Mouse (Mus musculus) stomach, postnatal 0 days (tissue): ENCODE results near the gene Gm10401. TPM values are rescaled to one million over a fixed set of nuclear protein-coding genes. Genes with fewer than 3 reads are reported as not detected.
"Not testable (repeated sequence)": the region's sequence is repeated elsewhere in the genome, so short reads cannot be mapped to it uniquely, and the experiment has no call there.

Source experiments
- ATAC-seq: fragments of 200-750 bp; cut with Nextera tagmentation; 2 replicates; pipeline ENCODE4 v1.8.0; 2017; ENCODE audit not compliant: low FRiP score, low TSS enrichment
- DNase-seq: peaks from one replicate; pipeline ENCODE4 v3.0.0-alpha.2; 2016; ENCODE audit warnings: low spot score
- H3K27ac ChIP-seq: fragments of 300-500 bp; sonication (generic); replicated peaks from 2 replicates; pipeline ENCODE4 v1.5.1; 2014; ENCODE audit warnings: mild to moderate bottlenecking, control low read depth
- H3K27me3 ChIP-seq: fragments of 300-500 bp; sonication (generic); 2 replicates; pipeline ENCODE4 v1.6.1; 2014; ENCODE audit warnings: low read length; ENCODE audit not compliant: control insufficient read depth, insufficient read depth
- H3K36me3 ChIP-seq: fragments of 300-500 bp; sonication (generic); 2 replicates; pipeline ENCODE4 v1.6.1; 2014; ENCODE audit warnings: low read length, mixed read lengths; ENCODE audit not compliant: control insufficient read depth, insufficient read depth
- H3K4me1 ChIP-seq: fragments of 300-500 bp; sonication (generic); replicated peaks from 2 replicates; pipeline ENCODE4 v1.6.1; 2014; ENCODE audit warnings: antibody characterized with exemption; ENCODE audit not compliant: control insufficient read depth, insufficient read depth
- H3K4me2 ChIP-seq: fragments of 300-500 bp; sonication (generic); replicated peaks from 2 replicates; pipeline ENCODE4 v1.6.1; 2014; ENCODE audit warnings: low read depth, mild to moderate bottlenecking, control low read depth, moderate library complexity
- H3K4me3 ChIP-seq: fragments of 300-500 bp; sonication (generic); 2 replicates; pipeline ENCODE4 v1.5.1; 2014; ENCODE audit warnings: low read depth, low read length, control low read depth
- H3K9ac ChIP-seq: fragments of 300-500 bp; sonication (generic); 2 replicates; pipeline ENCODE4 v1.6.1; 2014; ENCODE audit warnings: mild to moderate bottlenecking, low read length, control low read depth, mixed read lengths
- H3K9me3 ChIP-seq: fragments of 300-500 bp; sonication (generic); 2 replicates; pipeline ENCODE4 v1.6.1; 2016; ENCODE audit warnings: low read length; ENCODE audit not compliant: control insufficient read depth
- CTCF ChIP-seq: IDR thresholded peaks from 2 replicates; pipeline ENCODE4 v1.5.1; 2016; ENCODE audit warnings: antibody characterized with exemption, low read depth, mild to moderate bottlenecking, moderate library complexity
- EP300 ChIP-seq: optimal IDR thresholded peaks from 2 replicates; pipeline ENCODE3; 2016; ENCODE audit warnings: antibody characterized with exemption
- WGBS: fragments of 180-500 bp; shearing (Covaris S2); extraction: QIAGEN DNeasy Blood & Tissue Kit; methylation state at CpG from one replicate; pipeline ENCODE4 v1.1.7; 2014; 5-methylcytosine and 5-hydroxymethylcytosine counted together
- polyA plus RNA-seq: library from polyadenylated mRNA; unstranded; fragments of >200 nt; fragmentation: Nextera tagmentation; extraction: Ambion mirVana; gene quantifications from 2 replicates; pipeline ENCODE4 v1.2.1, GENCODE M21; 2015

Gm10401 gene
- polyA plus RNA-seq, 1 experiment from 2014 or later, result 22.2 TPM

DNA sequence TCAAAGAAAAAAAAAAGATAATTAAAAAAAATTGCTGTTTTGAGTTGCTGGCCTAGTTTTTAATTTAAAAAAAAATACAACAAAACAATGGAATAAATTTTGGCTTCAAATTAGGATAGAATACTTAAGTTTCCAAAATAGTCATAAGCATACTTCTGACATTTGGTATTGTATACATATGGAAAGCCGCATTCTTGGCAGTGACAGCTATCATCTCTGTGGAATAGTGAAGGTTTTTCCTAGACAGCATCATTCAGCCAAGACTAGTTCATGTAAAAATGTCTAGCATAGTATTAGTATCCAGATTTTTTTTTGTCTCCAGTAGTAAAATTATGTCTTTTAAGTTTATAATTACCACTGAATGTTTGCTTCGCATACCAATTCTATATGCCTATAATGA lies 12.4 kb downstream of the Gm10401 start:
- Histone ChIP-seq H3K4me1 (no peaks in the 10 kb centered on the region), H3K36me3 (peaks cover 26% of the 10 kb centered on the region), H3K9ac (no peak overlapping the region), H3K27ac (no peak overlapping the region), H3K9me3 (no peaks in the 10 kb centered on the region), H3K4me3 (no peak overlapping the region), H3K27me3 (no peaks in the 10 kb centered on the region), H3K4me2 (no peak overlapping the region)
- no peak for TF ChIP-seq CTCF
- no peak for TF ChIP-seq EP300
- DNase-seq (no peak), ATAC-seq (no peak)
- 95% methylated on average over 2 of the region's 2 CpGs for WGBS

DNA sequence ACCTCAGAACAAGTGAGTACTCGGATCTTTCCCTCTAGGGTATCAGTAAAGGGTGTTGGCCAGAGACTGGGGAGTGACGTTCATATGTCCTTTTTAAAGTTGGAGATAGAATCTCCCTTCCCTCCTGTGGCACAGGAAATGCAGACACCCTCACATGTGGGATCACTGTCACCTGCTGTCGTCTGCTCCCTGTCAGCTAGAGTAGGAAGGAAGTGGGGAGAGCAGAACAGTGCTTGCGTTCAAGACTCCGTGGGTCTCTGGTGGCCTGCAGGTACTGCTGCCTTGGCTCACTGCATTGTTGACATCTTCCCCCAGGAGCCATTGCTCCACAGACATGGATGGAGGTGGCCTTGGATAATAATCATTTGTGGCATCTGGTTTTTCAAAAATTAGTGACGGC lies 14.6 kb downstream of the Gm10401 start:
- no peaks in the 10 kb centered on the region for H3K4me1 ChIP-seq
- H3K36me3 ChIP-seq, result peaks cover 12% of the 10 kb centered on the region
- no peak overlapping the region for H3K9ac ChIP-seq
- H3K27me3 ChIP-seq, result no peaks in the 10 kb centered on the region
- no peak overlapping the region for H3K4me3 ChIP-seq
- DNase-seq (no peak), ATAC-seq (no peak)
- H3K4me2 ChIP-seq, result no peak overlapping the region
- no peak overlapping the region for H3K27ac ChIP-seq
- no peaks in the 10 kb centered on the region for H3K9me3 ChIP-seq
- no peak for TF ChIP-seq CTCF
- no peak for TF ChIP-seq EP300
- 91% methylated on average over 6 of the region's 6 CpGs for WGBS

DNA sequence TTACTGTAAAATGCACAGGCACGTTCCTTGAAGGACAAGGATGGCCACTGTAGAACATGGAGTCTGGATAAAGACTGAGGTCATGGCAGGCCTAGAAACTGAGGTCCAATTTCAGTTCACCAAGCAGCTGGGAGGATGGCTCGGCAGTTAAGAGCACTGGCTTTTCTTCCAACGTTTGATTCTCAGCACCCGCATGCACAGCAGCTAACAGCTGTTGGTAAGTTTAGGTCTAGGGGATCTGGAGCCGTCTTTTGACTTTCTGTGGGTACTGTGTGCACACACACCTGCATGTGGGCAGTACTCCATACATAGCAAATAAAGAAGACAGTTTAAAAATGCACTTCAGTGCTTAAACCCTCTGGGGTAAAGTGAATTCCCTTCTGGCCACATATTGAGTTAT lies 16.5 kb downstream of the Gm10401 start:
- H3K4me1 ChIP-seq, result no peaks in the 10 kb centered on the region
- no peak overlapping the region for H3K27ac ChIP-seq
- no peak overlapping the region for H3K9ac ChIP-seq
- no peak for DNase-seq
- ATAC-seq, result no peak
- no peaks in the 10 kb centered on the region for H3K27me3 ChIP-seq
- H3K36me3 ChIP-seq, result peaks cover 7% of the 10 kb centered on the region; the same call in 1 of the 2 replicates
- no peak overlapping the region for H3K4me3 ChIP-seq
- no peak overlapping the region for H3K4me2 ChIP-seq
- WGBS, result 81% methylated on average over 5 of the region's 5 CpGs
- H3K9me3 ChIP-seq, result no peaks in the 10 kb centered on the region
- no peak for TF ChIP-seq EP300
- TF ChIP-seq CTCF, result no peak

DNA sequence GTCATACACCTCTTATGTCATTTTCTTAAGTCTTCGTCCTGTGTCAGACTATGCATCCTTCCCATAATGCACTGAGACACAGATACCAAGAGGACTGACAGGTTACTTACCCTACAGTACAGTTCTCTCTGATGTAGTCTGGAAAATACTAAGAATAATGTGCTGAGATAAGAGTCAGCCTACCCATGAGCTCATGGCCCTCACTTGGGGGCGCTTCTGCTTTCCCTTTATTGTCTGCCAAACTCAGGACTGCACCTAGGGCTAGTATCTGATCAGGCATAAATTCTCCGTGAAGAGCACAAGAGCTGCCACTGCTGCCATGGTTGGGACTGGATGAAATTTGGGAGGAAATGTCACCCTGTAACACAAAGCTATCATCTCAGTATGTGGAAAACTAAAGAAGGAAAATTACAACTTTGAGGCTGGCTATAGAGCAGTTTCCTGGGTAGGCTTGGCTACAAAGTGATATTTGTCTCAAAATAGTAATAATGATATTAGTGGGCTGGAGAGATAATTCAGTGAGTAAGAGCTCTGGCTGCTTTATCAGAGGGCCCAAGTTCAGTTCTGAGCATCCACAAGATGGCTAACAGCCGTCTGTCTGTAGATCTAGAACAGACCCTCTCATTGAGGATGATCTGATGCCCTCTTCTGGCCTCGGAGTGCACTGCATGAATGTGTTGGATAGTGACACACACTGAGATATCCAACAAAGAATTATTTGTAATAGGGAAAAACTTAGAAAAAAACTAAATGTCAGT lies 21.8 kb downstream of the Gm10401 start:
- WGBS, result 57% methylated on average over 5 of the region's 5 CpGs
- no peaks in the 10 kb centered on the region for H3K9me3 ChIP-seq
- H3K4me3 ChIP-seq, result no peak overlapping the region
- no peak for TF ChIP-seq EP300
- TF ChIP-seq CTCF, result peak; percentile 83
- H3K27me3 ChIP-seq, result no peaks in the 10 kb centered on the region
- H3K9ac ChIP-seq, result no peak overlapping the region
- no peak for ATAC-seq
- H3K27ac ChIP-seq, result no peak overlapping the region
- DNase-seq, result peak; percentile 71
- H3K4me2 ChIP-seq, result no peak overlapping the region
- peaks cover 5% of the 10 kb centered on the region for H3K36me3 ChIP-seq
- peaks cover 7% of the 10 kb centered on the region; the same call in 1 of the 2 replicates for H3K4me1 ChIP-seq

DNA sequence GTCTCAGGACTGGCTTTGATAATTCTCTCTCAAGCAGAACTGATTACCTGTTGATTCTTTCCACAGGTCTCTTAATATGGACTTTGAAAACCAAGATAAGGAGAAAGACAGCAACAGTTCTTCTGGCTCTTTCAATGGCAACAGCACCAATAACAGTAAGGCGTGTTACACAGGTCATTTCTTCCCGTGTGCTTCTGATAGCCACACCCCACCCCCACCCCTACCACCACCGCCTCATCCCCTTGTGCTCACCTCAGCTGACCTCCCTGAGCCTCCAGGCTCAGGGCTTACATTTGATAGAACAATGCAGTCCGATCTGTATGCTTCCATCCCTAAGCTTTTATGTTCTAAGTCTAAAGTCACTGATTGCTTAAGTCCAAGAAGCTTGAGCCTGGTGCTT lies 23.3 kb downstream of the Gm10401 start:
- DNase-seq (no peak), ATAC-seq (no peak)
- 61% methylated on average over 4 of the region's 4 CpGs for WGBS
- no peaks in the 10 kb centered on the region for H3K27me3 ChIP-seq
- H3K4me3 ChIP-seq, result no peak overlapping the region
- H3K9ac ChIP-seq, result no peak overlapping the region
- H3K27ac ChIP-seq, result no peak overlapping the region
- no peak for TF ChIP-seq CTCF
- no peak for TF ChIP-seq EP300
- no peaks in the 10 kb centered on the region for H3K9me3 ChIP-seq
- peaks cover 5% of the 10 kb centered on the region for H3K36me3 ChIP-seq
- H3K4me2 ChIP-seq, result no peak overlapping the region
- H3K4me1 ChIP-seq, result peaks cover 7% of the 10 kb centered on the region; the same call in 1 of the 2 replicates

DNA sequence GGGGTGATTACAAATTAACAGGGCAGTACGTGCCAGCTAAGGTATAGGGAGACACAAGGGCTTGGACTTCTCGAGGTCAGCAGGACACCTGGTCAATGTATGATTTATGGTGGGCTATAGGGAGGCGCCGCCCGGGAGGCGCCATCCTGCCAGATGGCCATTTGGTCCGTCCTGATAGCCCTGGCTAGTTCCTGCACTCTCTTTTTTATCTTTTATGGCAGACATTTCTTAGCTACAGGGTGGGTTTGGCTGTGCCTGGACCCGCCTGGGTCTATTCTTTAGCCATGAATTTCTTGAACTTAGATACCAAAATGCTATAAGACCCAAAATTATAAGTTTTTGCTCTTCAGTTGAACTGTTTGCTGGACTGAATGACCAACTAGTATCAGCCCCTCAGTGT lies 24.8 kb downstream of the Gm10401 start:
- DNase-seq, H3K4me3 ChIP-seq, H3K9ac ChIP-seq, H3K27ac ChIP-seq, H3K4me2 ChIP-seq, ATAC-seq, H3K4me1 ChIP-seq, H3K27me3 ChIP-seq, H3K36me3 ChIP-seq, H3K9me3 ChIP-seq: not testable (repeated sequence)
- 64% methylated on average over 8 of the region's 8 CpGs for WGBS
